ENCODE assay signal across 7 mouse cellular contexts in the genomic region with DNA sequence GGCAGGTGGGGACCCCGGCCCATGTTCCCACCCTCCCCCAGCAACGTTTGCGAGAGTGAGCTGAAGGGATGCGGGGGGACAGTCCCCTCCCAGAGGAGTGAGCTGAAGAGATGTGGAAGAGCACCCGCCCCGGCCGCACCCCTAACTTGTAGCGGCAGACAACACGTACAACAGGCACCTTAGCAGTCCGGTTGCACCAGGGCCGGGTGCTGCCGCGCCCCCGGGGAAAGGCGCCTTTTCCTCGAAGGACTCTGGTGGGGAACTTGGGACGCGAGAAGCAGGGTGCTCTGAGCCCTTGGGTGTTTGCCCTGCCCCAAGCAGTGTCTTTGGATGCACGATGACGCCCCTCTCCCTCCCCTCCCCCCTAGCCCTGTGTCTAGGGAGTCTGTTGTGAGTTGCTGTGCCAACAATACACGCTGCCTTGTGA. TPM values are rescaled to one million over a fixed set of nuclear protein-coding genes. Genes with fewer than 3 reads are reported as not detected.
DNase-seq lines count a peak whose midpoint lies in the region; ATAC-seq and TF ChIP-seq lines count a peak whose summit lies in the region.

No protein-coding gene starts in this region.

- no peak for TF ChIP-seq POLR2A in brain, embryonic 14.5 days (IDR thresholded peaks at IDR 0.05; ENCODE audit: borderline replicate concordance, extremely low read depth, insufficient read depth, insufficient read length, poor library complexity, severe bottlenecking)

- no peak for TF ChIP-seq CTCF in brain, embryonic 14.5 days (IDR thresholded peaks at IDR 0.05; ENCODE audit: borderline replicate concordance, extremely low read depth, insufficient read depth, insufficient read length)

- peak overlapping the region; percentile 78 for H3K4me3 ChIP-seq in forebrain, embryonic 16.5 days (replicated peaks; ENCODE audit: low read length)
- H3K4me3 ChIP-seq in limb, embryonic 11.5 days (ENCODE audit: low read depth, low read length) = peak overlapping the region; percentile 75

- no peaks in the 10 kb centered on the region; the same call in 1 of the 2 replicates for H3K9me3 ChIP-seq in forebrain, embryonic 16.5 days (ENCODE audit: control insufficient read depth, low read length)
- H3K9me3 ChIP-seq in limb, embryonic 11.5 days (ENCODE audit: control insufficient read depth, low read length) = no peaks in the 10 kb centered on the region

- peak; percentile 32 for ATAC-seq in forebrain, embryonic 16.5 days
- ATAC-seq in limb, embryonic 11.5 days (ENCODE audit: insufficient number of reproducible peaks, low FRiP score, low TSS enrichment, low read depth) = peak; percentile 15
- ATAC-seq in megakaryocyte-erythroid progenitor cell, adult 5-6 weeks (replicated peaks; ENCODE audit: low FRiP score, low TSS enrichment, poor library complexity, severe bottlenecking) = peak; percentile 46

- H3K4me1 ChIP-seq in forebrain, embryonic 16.5 days (replicated peaks; ENCODE audit: control insufficient read depth, insufficient read depth, low read length) = peaks cover 16% of the 10 kb centered on the region
- no peaks in the 10 kb centered on the region for H3K4me1 ChIP-seq in limb, embryonic 11.5 days (ENCODE audit: control insufficient read depth, insufficient read depth, low read length)

- intact Hi-C loops in left cerebral cortex, postnatal 4 days (cut with DNase I) = no loop called here
- intact Hi-C loops in left cerebral cortex, postnatal 36 days (cut with DNase I) = loop anchor here (2.0 kb wide), 1 partner anchor 27 kb away; no protein-coding TSS in a partner anchor

- peak overlapping the region; percentile 97 for H3K27ac ChIP-seq in forebrain, embryonic 16.5 days (ENCODE audit: low read length)
- H3K27ac ChIP-seq in limb, embryonic 11.5 days (replicated peaks; ENCODE audit: low read depth, low read length) = peak overlapping the region; percentile 98

- DNase-seq in left cerebral cortex, postnatal 4 days = peak; percentile 45
- no peak for DNase-seq in left cerebral cortex, postnatal 36 days (ENCODE audit: low spot score in 2 of 2)
- peak; percentile 69 for DNase-seq in brain, embryonic 14.5 days (ENCODE audit: low read depth)
- peak; percentile 72 for DNase-seq in limb, embryonic 11.5 days (ENCODE audit: low spot score)
- DNase-seq in c-Kit-positive CD71-positive TER-119-positive erythroid progenitor cells, embryonic 14.5 days (ENCODE audit: low spot score) = no peak

- peak overlapping the region; percentile 85 for H3K4me2 ChIP-seq in forebrain, embryonic 16.5 days (ENCODE audit: low read length)
- peak overlapping the region; percentile 79 for H3K4me2 ChIP-seq in limb, embryonic 11.5 days (ENCODE audit: low read depth, severe bottlenecking)

- no peaks in the 10 kb centered on the region; the same call in 1 of the 2 replicates for H3K36me3 ChIP-seq in forebrain, embryonic 16.5 days (ENCODE audit: control insufficient read depth, insufficient read depth)
- peaks cover 4% of the 10 kb centered on the region for H3K36me3 ChIP-seq in limb, embryonic 11.5 days (ENCODE audit: control insufficient read depth, insufficient read depth, low read length)

- 0% methylated on average over 21 of the region's 21 CpGs for WGBS in forebrain, embryonic 16.5 days
- 1% methylated on average over 21 of the region's 21 CpGs for WGBS in limb, embryonic 11.5 days

- H3K9ac ChIP-seq in forebrain, embryonic 16.5 days (replicated peaks; ENCODE audit: low read depth, low read length) = peak overlapping the region; percentile 99
- H3K9ac ChIP-seq in limb, embryonic 11.5 days (ENCODE audit: low read length) = peak overlapping the region; percentile 96

- H3K27me3 ChIP-seq in forebrain, embryonic 16.5 days (replicated peaks; ENCODE audit: control insufficient read depth, insufficient read depth, low read length) = no peaks in the 10 kb centered on the region
- no peaks in the 10 kb centered on the region for H3K27me3 ChIP-seq in limb, embryonic 11.5 days (ENCODE audit: control insufficient read depth, insufficient read depth, low read length)

RNA-seq across cellular contexts. Expression of gene A930033H14Rik, which starts 0.6 kb away (rescaled TPM):
- total RNA-seq in left cerebral cortex, postnatal 4 days (2021) = 1 to 10 TPM; 6.2 to 6.5 TPM
- 1 to 10 TPM; 3.0 to 4.2 TPM for total RNA-seq in left cerebral cortex, postnatal 36 days (2021)
- 1.6 and 1.9 TPM in 2 replicates for polyA plus RNA-seq in brain, embryonic 14.5 days (2012; rRNA removed)
- 1.1 TPM in 2 replicates for polyA plus RNA-seq in forebrain, embryonic 16.5 days (2015; fragmentation: Nextera tagmentation; extraction: Ambion mirVana)
- polyA plus RNA-seq in limb, embryonic 11.5 days (2014; fragmentation: Nextera tagmentation; extraction: Ambion mirVana) = 2.2 and 2.3 TPM in 2 replicates
- 0.46 TPM in 1 of 2 replicates, not detected in the other for total RNA-seq in megakaryocyte-erythroid progenitor cell, adult 5-6 weeks (2014; fragmentation: Nextera tagmentation)
- total RNA-seq in megakaryocyte-erythroid progenitor cell, adult 5-6 weeks (2017) = 0.08 and 0.42 TPM in 2 replicates

Comparison
In these comparisons a context has a peak if more than half of its experiments do, and no peak if none do; other contexts are left out.
1. DNase-seq: peak in left cerebral cortex, postnatal 4 days (single experiment), brain, embryonic 14.5 days (single experiment) and limb, embryonic 11.5 days (single experiment); none in left cerebral cortex, postnatal 36 days (0 of 2) and c-Kit-positive CD71-positive TER-119-positive erythroid progenitor cells, embryonic 14.5 days (single experiment).
2. Peak in every context shown above with its lines, with median percentiles within 50 percentile points of each other: ATAC-seq.